Mouse (Mus musculus) left cerebral cortex, postnatal 4 days (tissue): ENCODE measurements around the gene Olfr867. TPM values are rescaled to one million over a fixed set of nuclear protein-coding genes. Genes with fewer than 3 reads are reported as not detected.

Experiments used
- DNase-seq: peaks from one replicate; pipeline ENCODE4 v3.0.0-alpha.2; 2022
- intact Hi-C: fragments of 180-260 bp; cut with DNase I; formaldehyde crosslinking; loops from one replicate; pipeline ENCODE4 v1.15.1; 2025
- microRNA-seq: library from miRNA; unstranded; fragments of <30 nt; microRNA quantifications from one replicate; pipeline ENCODE4 v1.2.0, GENCODE M21; 2022
- total RNA-seq, 2 experiments: library from RNA; stranded (reverse); gene quantifications; 2 replicates each; pipeline ENCODE4 v1.2.3; 2021

Gene Olfr867
- total RNA-seq: not detected

DNA sequence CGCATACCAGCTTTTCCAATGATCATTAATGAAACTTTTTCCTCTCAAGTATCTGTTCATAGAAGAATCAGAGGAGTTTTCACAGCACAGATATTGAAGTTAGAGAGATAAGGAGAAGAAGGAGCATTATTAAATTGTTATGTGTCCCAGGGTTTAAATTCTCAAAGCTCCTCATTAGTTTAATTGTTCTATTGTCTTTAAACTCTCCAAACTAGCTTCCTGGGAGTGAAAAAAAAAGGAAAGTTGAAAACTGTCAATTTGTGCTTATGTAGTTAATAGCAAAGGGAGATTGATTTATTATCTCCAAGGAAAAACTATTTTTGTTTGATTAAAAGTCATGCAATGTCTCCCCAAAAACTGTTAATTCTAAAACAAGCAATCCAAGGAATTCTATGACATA, at the start of gene Olfr867:
Gene Olfr867 (minus strand): TSS at position 101 of the 400 bp plus-strand sequence.
- no peak for DNase-seq
- intact Hi-C loops: no loop called here

DNA sequence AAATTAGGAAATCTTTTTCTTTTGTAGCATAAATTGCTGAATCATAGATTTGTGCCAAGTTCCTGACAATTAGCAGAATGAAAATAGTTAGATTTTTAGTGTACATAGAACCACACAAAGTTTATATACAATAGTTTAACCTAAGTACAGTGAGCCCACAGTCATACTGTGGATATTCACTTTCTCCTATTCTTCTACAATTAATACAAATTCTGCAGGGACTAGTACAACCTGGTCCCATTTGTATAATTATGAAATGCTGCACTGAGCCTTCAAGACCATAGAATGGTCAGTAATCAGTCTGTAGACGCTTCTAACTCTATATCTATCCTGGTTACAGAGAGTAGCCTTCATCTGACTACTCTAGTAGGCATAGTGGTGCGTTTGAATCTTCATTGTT, 41.0 kb upstream of the Olfr867 start, which contains the start of gene Olfr868:
Gene Olfr868 (plus strand): TSS at position 301 of the 400 bp plus-strand sequence.
- intact Hi-C loops: no loop called here
- no peak for DNase-seq

DNA sequence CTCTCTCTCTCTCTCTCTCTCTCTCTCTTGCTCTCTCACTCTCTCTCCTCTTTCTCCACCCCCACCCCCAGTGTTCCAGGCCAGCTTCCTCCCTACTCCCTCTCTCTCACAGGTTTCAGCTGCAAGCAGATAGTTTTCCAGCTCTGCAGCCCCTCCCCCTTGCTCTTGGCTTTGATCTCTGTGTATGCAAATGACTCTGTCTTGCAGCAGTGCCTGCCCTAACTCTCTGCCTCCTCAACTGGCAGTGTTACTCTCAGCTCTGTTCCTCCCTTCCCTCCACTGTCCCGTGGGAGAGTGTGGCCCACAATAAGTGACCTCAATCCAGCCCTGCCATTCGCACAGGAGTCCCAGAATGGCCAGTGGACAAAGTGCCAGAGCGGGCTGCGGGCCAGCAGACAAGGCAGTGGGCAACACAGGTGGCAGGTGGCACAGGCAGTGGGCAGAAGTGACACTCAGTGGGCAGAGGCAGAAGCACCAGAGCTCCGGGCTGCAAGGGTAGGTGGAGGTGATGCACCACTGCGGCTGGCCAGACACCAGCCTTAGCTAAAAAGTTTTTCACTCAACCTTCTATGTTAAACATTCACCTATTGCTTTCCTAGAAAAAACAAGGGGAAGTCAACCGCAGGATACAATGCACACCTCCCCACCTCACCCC, 16.3 kb upstream of the Olfr867 start:
- DNase-seq: no peak
- intact Hi-C loops: no loop called here

DNA sequence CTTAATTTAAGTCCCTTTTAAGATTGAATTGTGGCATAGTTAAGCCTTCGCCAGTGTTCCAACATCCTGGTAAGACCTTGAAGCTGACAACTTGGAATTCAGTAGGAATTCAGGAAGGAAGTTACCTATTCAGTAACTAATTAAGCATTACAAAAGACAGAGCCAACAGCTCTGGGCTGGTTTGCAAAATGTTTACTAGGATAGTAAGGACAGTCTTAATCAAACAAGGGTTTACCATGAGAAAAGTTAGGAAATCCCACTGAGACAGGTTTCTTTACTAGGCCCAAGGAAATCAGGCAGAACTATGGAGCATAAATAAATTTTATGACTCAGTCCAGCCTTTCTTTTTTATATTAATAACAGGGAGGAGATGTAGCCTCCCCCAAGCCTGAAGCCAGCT, 13.9 kb upstream of the Olfr867 start:
- intact Hi-C loops: no loop called here
- DNase-seq: no peak

DNA sequence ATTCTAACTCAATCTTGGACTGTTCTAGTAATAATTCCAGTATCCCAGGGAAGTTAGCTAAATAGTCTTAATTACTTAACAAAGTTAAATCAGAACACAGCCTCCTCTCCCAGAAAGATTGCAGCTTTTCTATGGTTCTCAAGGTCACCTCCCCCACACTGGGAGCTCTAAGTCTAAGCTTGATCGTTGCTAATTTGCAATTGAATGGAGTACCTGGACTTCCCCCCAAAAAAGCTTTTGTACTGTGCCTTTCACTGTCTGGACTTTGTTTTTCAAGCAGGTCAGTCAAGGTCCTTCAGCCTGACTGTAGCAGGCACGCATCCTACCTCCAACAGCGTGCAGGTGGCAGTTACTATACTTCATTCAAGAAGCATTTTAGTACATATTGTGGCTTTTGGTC, 12.9 kb upstream of the Olfr867 start:
- intact Hi-C loops: no loop called here
- DNase-seq: no peak

DNA sequence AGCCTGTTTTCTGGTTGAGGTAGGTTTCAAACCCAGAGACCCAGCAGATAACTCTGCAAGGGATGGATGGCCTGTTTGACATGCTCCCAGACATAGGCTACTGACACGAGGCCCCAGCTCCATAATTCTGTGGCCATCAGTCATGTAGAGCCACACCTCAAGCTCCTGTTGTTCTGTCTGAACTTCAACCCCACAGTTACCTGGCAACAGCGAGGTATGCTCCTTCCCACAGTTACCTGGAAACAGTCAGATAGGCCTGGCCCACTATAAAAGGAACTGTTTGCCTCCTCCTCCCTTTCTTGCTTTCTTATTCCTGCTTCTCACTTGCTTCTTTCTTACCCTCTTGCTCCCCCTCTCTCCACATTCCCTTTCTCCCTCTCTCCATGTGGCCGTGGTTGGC, 9.4 kb downstream of the Olfr867 start:
- intact Hi-C loops: no loop called here
- DNase-seq: no peak

DNA sequence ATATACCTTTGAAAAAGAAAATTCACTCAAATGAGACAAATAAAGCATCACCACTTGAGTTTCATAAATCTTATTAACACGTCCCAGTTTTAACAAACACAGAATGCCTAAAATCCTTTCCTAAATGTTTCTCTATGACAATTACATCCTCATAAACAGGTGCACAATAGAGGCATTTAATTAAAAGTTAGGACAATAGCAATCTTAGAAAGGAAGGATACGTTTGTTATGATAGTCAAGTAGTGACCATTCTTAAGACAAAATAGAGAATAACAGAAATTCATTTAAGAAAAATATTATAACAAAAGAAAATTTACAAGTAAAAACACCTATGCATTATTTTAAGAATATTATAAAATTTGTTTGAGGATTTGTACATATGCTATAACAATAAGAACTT, 29.4 kb downstream of the Olfr867 start, which contains the start of gene Olfr866:
Gene Olfr866 (minus strand): TSS at position 101 of the 400 bp plus-strand sequence.
- DNase-seq: no peak
- intact Hi-C loops: no loop called here

Small RNA genes within 50 kb of the gene (microRNA-seq; reads per million reads assigned to microRNA genes)
- gene Gm26231: not detected
- not detected for gene Gm44395

Other genes starting within 250 kb of the Olfr867 start
- gene Olfr860, start 207.8 kb downstream of the Olfr867 start, total RNA-seq: not detected
- gene Olfr862, start 169.6 kb downstream of the Olfr867 start, total RNA-seq: not detected
- not detected for gene Olfr77, start 140.7 kb downstream of the Olfr867 start, total RNA-seq
- not detected for gene Olfr866, start 29.5 kb downstream of the Olfr867 start, total RNA-seq
- gene Olfr868, start 41.1 kb upstream of the Olfr867 start, total RNA-seq: not detected
- not detected for gene Olfr869, start 71.4 kb upstream of the Olfr867 start, total RNA-seq
- not detected for gene Olfr870, start 116.5 kb upstream of the Olfr867 start, total RNA-seq
- not detected for gene Olfr871, start 154.6 kb upstream of the Olfr867 start, total RNA-seq
- not detected for gene Olfr872, start 179.6 kb upstream of the Olfr867 start, total RNA-seq
- gene Olfr39, start 224.8 kb upstream of the Olfr867 start, total RNA-seq: not detected
- not detected for gene Olfr873, start 241.0 kb upstream of the Olfr867 start, total RNA-seq